Mouse (Mus musculus): ENCODE data around the gene Galt. TPM values are rescaled to one million over a fixed set of nuclear protein-coding genes. Genes with fewer than 3 reads are reported as not detected.

Galt gene
- polyA plus RNA-seq, 1 experiment from 2014 or later, result 43.4 TPM

DNA sequence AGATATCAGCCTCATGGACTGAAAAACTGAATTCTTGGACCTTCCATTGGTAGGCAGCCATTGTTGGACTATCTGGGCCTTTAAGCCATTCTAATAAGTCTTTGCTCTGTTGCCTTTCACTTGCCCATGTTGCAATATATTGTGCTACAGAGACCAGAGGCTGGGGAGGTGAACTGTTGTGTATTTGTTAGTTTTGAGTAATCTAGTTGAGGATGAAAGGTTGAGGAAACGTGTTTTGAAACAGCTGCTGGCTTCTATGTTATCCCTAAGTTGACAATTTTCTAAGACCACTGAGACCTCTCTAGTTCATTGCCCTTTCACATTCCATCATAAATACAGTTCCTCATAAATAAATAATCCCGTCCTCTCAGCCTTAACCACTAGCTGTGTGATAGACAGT, 10.9 kb upstream of the Galt start:
- WGBS, result 80% methylated on average over 2 of the region's 2 CpGs
- no peak overlapping the region for H3K4me3 ChIP-seq
- ATAC-seq (ENCODE audit: insufficient number of reproducible peaks, insufficient read depth, low FRiP score, low TSS enrichment, low read depth), result no peak

DNA sequence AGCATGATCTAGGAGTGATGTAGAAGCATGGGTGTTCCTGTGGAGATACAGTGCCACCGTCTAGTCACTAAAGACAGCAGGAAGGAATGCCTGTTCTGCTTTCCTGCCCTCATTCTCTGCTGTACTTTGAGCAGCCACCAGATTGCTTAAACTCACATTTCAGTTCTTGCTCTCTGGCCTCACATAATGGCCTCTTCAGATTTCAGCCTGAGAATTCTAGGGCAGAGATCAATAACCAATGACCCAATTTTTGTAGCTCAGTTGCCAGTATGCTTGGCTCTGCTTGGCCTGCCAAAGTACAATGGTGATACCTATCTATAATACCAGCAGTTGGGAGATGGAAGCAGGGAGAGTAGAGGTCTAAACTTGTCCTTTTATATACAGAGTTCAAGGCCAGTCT, 10.0 kb upstream of the Galt start:
- no peak for ATAC-seq (ENCODE audit: insufficient number of reproducible peaks, insufficient read depth, low FRiP score, low TSS enrichment, low read depth)
- Histone ChIP-seq H3K9ac (no peak overlapping the region), H3K4me2 (no peak overlapping the region), H3K36me3 (peaks cover 5% of the 10 kb centered on the region; the same call in 1 of the 2 replicates), H3K4me3 (no peak overlapping the region), H3K9me3 (peaks cover 17% of the 10 kb centered on the region), H3K27me3 (no peaks in the 10 kb centered on the region), H3K27ac (no peak overlapping the region), H3K4me1 (peaks cover 9% of the 10 kb centered on the region)
- 65% methylated on average over 1 of the region's 1 CpGs for WGBS

More for the DNA sequence above, 10.9 kb upstream of the Galt start:
- no peak overlapping the region for H3K27ac ChIP-seq
- H3K9ac ChIP-seq, result no peak overlapping the region
- peaks cover 16% of the 10 kb centered on the region for H3K4me1 ChIP-seq
- no peak overlapping the region for H3K4me2 ChIP-seq
- peaks cover 17% of the 10 kb centered on the region for H3K9me3 ChIP-seq
- H3K27me3 ChIP-seq, result no peaks in the 10 kb centered on the region
- peaks cover 7% of the 10 kb centered on the region for H3K36me3 ChIP-seq

DNA sequence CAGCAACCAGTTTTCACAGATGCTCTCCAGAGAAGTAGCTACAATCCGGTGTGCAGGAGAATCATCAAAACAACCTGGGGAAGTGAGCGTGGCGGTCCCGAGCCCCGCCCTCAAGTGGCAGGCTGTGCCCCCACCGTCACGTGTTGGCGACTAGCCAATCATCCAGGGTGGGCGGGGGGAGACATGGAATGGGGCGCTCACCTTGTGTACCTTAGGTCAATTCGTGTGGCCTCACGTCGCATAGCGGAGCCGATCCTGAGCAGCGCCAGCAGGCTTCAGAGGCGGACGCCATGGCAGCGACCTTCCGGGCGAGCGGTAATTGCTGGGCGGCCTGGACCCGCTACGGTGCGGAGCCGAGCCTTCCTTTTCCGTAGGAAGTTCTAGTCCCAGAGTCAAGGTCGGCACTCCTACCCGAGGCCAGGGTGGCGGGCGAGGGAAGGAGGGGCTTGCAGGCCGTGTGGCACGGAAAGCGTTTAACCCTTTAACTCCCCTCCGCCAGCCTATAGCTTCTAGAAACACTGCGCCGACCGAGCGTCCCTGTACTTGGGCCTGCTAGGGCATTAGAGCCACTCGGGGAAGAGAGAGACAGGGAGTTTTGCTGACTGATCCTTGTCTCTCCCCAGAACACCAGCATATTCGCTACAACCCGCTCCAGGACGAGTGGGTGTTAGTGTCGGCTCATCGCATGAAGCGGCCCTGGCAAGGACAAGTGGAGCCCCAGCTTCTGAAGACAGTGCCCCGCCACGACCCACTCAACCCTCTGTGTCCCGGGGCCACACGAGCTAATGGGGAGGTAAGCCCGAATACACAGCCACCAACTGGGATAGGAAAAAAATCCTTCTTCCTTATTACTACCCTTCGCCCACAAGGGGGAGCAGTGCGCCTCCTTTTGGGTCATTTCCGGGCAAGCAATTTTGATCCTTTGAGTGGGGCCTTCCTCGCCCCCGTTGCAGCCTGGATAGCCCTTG, 594 bp downstream of the Galt start, which contains the start of gene Sigmar1:
Sigmar1 (minus strand) TSS at position 820 of the 968 bp plus-strand sequence.
- Histone ChIP-seq H3K36me3 (peaks cover 24% of the 10 kb centered on the region), H3K9me3 (no peaks in the 10 kb centered on the region), H3K27me3 (no peaks in the 10 kb centered on the region), H3K4me2 (peak within 1 kb of the TSS; percentile 78), H3K4me3 (peak within 1 kb of the TSS; percentile 65), H3K4me1 (peaks cover 26% of the 10 kb centered on the region), H3K9ac (peak within 1 kb of the TSS; percentile 77), H3K27ac (peak within 1 kb of the TSS; percentile 93)
- 0% methylated on average over 57 of the region's 57 CpGs for WGBS
- ATAC-seq (ENCODE audit: insufficient number of reproducible peaks, insufficient read depth, low FRiP score, low TSS enrichment, low read depth), result peak; percentile 40; the same call in 1 of the 2 replicates

DNA sequence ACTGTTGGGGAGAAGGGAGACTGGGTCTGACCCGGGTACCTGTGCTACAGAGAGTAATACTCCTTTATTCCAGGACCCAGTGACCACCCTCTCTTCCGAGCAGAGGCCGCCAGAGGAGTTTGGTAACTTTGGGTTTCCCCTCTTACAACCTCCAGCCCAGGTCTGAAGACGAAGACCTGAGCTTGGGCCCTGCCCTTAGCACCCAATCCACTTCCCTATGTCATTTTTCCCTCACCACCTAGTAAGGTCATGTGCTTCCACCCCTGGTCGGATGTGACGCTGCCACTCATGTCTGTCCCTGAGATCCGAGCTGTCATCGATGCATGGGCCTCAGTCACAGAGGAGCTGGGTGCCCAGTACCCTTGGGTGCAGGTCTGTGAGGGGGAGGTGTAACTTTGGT, 1.4 kb downstream of the Galt start:
- 81% methylated on average over 8 of the region's 8 CpGs for WGBS
- Histone ChIP-seq H3K27me3 (no peaks in the 10 kb centered on the region), H3K4me2 (peak overlapping the region; percentile 78), H3K36me3 (peaks cover 24% of the 10 kb centered on the region), H3K4me3 (peak overlapping the region; percentile 65), H3K27ac (peak overlapping the region; percentile 28; the same call in 1 of the 2 replicates), H3K9ac (peak overlapping the region; percentile 77), H3K4me1 (peaks cover 33% of the 10 kb centered on the region), H3K9me3 (no peaks in the 10 kb centered on the region)
- ATAC-seq (ENCODE audit: insufficient number of reproducible peaks, insufficient read depth, low FRiP score, low TSS enrichment, low read depth), result no peak

DNA sequence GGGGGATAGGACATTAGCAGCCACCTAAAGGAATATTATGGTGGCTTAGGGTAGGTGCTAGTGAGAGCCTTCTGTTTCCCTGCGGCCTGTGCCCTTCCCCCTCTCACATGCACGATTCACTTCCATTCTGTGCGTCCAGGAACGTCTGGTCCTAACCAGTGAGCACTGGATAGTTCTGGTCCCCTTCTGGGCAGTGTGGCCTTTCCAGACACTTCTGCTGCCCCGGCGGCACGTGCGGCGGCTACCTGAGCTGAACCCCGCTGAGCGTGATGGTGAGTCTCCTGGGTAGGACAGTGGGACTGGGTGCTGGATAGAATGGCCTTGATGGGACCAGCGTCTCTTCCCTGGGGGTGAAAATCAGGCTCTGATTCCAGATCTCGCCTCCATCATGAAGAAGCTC, 2.3 kb downstream of the Galt start:
- no peaks in the 10 kb centered on the region for H3K27me3 ChIP-seq
- no peaks in the 10 kb centered on the region for H3K9me3 ChIP-seq
- no peak overlapping the region for H3K4me2 ChIP-seq
- no peak overlapping the region for H3K4me3 ChIP-seq
- peaks cover 42% of the 10 kb centered on the region for H3K4me1 ChIP-seq
- no peak for ATAC-seq (ENCODE audit: insufficient number of reproducible peaks, insufficient read depth, low FRiP score, low TSS enrichment, low read depth)
- H3K27ac ChIP-seq, result no peak overlapping the region
- H3K36me3 ChIP-seq, result peaks cover 24% of the 10 kb centered on the region
- WGBS, result 88% methylated on average over 13 of the region's 13 CpGs
- H3K9ac ChIP-seq, result no peak overlapping the region

DNA sequence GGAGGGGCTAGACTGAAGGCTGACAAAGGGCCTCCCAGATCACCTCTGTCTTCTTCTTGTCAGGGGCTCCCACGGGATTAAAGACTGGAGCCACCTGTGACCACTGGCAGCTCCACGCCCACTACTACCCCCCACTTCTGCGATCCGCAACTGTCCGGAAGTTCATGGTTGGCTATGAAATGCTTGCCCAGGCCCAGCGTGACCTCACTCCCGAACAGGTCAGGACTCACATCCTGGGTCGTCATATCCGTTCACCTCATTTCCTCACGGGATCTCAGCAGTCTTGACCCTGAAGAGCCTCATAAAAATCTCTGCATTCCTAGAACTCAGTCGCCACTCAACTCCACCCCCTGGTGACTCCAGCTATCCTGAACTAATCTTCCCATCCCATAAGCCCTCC, 3.0 kb downstream of the Galt start:
- WGBS, result 84% methylated on average over 11 of the region's 11 CpGs
- Histone ChIP-seq H3K9ac (no peak overlapping the region), H3K36me3 (peaks cover 24% of the 10 kb centered on the region), H3K4me1 (peaks cover 48% of the 10 kb centered on the region), H3K4me2 (no peak overlapping the region), H3K9me3 (no peaks in the 10 kb centered on the region), H3K4me3 (no peak overlapping the region), H3K27ac (no peak overlapping the region), H3K27me3 (no peaks in the 10 kb centered on the region)
- ATAC-seq (ENCODE audit: insufficient number of reproducible peaks, insufficient read depth, low FRiP score, low TSS enrichment, low read depth), result no peak

DNA sequence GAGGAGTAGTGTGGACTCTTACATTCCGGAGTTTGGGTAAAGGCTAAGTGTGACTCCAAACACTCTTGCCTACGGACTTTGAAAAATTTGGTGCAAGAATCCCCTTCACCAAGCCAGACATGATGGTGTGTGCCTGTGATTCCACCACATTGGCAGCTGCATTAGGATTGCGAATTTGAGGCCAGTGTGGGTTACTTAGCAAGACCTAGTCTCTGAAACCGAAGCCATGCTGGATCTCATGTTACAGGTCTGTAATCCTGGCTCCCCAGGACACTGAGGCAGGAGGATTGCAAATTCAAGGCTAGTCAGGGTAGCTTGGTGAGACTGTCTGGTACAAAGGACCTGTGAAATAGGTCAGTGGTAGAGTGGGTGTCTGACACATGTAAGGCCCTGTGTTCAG, 3.7 kb downstream of the Galt start:
- Histone ChIP-seq H3K27ac (0 out of 2 replicates have a peak overlapping the region, but pooled peaks have one; percentile 99), H3K36me3 (peaks cover 24% of the 10 kb centered on the region), H3K27me3 (no peaks in the 10 kb centered on the region), H3K9ac (no peak overlapping the region), H3K4me1 (peaks cover 53% of the 10 kb centered on the region), H3K4me2 (no peak overlapping the region), H3K4me3 (no peak overlapping the region), H3K9me3 (no peaks in the 10 kb centered on the region)
- WGBS, result 90% methylated on average over 4 of the region's 4 CpGs
- no peak for ATAC-seq (ENCODE audit: insufficient number of reproducible peaks, insufficient read depth, low FRiP score, low TSS enrichment, low read depth)

DNA sequence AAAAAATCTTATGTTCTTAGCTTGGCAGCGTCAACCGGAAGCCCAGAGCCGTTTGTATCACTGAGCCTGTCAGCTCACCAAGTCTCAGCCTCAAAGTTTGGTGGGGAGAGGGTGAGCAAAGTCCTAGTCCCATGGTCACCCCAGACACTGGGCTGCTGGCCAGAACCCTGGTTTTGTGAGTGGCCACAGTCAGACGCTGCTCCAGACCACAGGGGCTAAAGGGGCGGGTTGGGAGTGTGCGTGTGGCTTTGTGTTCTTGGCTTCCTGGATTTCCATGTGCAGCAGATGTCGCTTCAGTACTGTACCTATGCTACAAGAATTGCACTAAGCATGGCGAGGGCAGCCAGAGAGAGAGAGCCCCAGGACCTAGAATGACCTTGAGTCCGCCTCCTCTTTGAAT, 4.2 kb downstream of the Galt start:
- no peak overlapping the region for H3K4me3 ChIP-seq
- H3K4me1 ChIP-seq, result peaks cover 56% of the 10 kb centered on the region
- ATAC-seq (ENCODE audit: insufficient number of reproducible peaks, insufficient read depth, low FRiP score, low TSS enrichment, low read depth), result no peak
- peak overlapping the region; percentile 99 for H3K27ac ChIP-seq
- no peak overlapping the region for H3K4me2 ChIP-seq
- no peaks in the 10 kb centered on the region for H3K9me3 ChIP-seq
- 81% methylated on average over 9 of the region's 9 CpGs for WGBS
- H3K27me3 ChIP-seq, result no peaks in the 10 kb centered on the region
- peaks cover 24% of the 10 kb centered on the region for H3K36me3 ChIP-seq
- peak overlapping the region; percentile 82; the same call in 1 of the 2 replicates for H3K9ac ChIP-seq

DNA sequence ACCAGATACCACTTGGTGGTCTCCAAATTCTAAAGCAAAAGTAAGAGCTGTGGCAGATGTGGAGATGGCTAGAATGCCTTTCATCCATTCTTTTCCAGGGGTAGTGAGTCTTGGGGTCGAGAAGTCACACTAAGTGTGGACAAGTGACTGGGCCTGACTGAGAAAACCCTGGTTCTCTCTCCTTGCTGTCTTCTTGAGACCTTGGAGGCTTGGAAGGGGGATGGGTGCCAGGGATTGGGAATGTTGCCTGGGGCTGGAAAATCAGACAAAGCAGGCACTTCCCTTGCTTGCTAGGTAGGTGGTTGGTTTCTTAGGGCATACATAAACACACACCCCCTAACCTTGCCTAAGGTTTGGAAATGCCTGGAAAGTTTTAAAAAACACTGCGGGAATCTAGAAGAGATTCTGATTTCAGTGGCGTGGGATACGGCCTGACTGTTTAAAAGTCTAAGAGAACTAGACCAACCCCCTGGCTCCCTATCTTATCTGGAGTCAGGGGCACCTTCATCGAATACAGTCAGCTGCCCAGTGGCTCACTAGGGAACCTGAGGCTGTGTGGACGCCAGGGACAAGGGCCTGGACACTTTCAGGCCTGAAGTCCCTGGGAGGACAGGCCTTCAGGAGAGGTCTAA, 4.7 kb downstream of the Galt start:
- no peak for ATAC-seq (ENCODE audit: insufficient number of reproducible peaks, insufficient read depth, low FRiP score, low TSS enrichment, low read depth)
- Histone ChIP-seq H3K9me3 (no peaks in the 10 kb centered on the region), H3K4me1 (peaks cover 52% of the 10 kb centered on the region), H3K27me3 (no peaks in the 10 kb centered on the region), H3K9ac (peak overlapping the region; percentile 82), H3K36me3 (peaks cover 24% of the 10 kb centered on the region), H3K27ac (peak overlapping the region; percentile 99), H3K4me3 (peak overlapping the region; percentile 61), H3K4me2 (peak overlapping the region; percentile 95)
- WGBS, result 32% methylated on average over 6 of the region's 6 CpGs

DNA sequence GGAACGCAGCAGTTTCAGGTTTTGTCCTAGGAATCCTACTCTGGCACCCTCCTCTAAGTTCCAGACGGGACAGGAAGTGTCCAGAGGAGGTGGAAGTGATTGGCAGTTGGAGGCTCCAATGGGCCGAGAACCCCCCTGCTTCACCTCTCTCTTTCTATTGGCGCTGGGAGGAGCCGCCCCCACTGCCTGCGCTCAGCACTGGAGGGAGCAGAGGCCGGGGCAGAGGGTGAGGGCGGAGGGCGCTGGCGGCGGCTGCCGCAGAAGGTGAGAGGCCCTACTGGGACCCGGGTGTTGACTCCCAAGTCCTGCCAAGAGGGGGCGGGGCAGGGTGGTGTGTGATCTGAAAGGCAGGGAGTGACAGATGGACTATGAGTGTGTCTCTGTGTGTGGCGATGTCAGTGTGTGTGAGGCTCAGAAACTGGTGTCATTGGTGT, 5.3 kb downstream of the Galt start:
- peak; percentile 82 for ATAC-seq (ENCODE audit: insufficient number of reproducible peaks, insufficient read depth, low FRiP score, low TSS enrichment, low read depth)
- Histone ChIP-seq H3K9me3 (no peaks in the 10 kb centered on the region), H3K36me3 (peaks cover 24% of the 10 kb centered on the region), H3K9ac (peak overlapping the region; percentile 82), H3K4me1 (peaks cover 49% of the 10 kb centered on the region), H3K4me2 (peak overlapping the region; percentile 95), H3K4me3 (peak overlapping the region; percentile 61), H3K27me3 (no peaks in the 10 kb centered on the region), H3K27ac (peak overlapping the region; percentile 99)
- WGBS, result under 1% methylated on average over 15 of the region's 15 CpGs

DNA sequence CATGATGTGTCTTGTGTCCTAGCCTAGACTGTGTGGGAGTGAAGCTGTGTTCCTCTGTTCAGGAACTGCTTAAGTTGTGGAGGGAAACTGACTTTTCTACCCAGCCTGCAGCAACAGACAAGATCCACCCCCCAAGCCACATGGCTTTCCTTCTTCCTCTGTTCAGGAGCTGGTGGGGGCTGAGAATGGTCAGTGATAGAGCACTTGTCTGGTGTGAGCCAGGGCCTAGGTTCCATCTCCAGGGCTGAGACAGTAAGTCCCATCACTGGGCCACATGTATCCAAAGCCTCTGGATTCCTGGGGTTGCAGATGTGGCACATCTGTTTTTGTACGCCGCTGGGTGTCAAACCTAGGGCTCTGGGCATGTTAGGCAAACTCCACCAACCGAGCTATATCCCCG, 5.9 kb downstream of the Galt start:
- WGBS, result 23% methylated on average over 4 of the region's 4 CpGs
- peak overlapping the region; percentile 99 for H3K27ac ChIP-seq
- ATAC-seq (ENCODE audit: insufficient number of reproducible peaks, insufficient read depth, low FRiP score, low TSS enrichment, low read depth), result no peak

More for the DNA sequence above, 5.9 kb downstream of the Galt start:
- peak overlapping the region; percentile 82 for H3K9ac ChIP-seq
- no peaks in the 10 kb centered on the region for H3K27me3 ChIP-seq
- peak overlapping the region; percentile 61 for H3K4me3 ChIP-seq
- peaks cover 24% of the 10 kb centered on the region for H3K36me3 ChIP-seq
- no peaks in the 10 kb centered on the region for H3K9me3 ChIP-seq
- peak overlapping the region; percentile 95 for H3K4me2 ChIP-seq
- peaks cover 49% of the 10 kb centered on the region for H3K4me1 ChIP-seq
